Mouse (Mus musculus) liver (tissue): ENCODE data around the gene Gse1.
A peak's percentile ranks its signal among the peaks of the same experiment; 100 is the strongest.

Source experiments
- DNase-seq: peaks from one replicate; pipeline ENCODE4 v3.0.0-alpha.2; 2020; ENCODE audit warnings: mixed read lengths

The Gse1 gene

GRCm38 (mm10) chr8:120489771-120490281, 261.6 kb downstream of the Gse1 start:
- DNase-seq: peak; percentile 60

- no peak for DNase-seq
Measured at GRCm38 (mm10) chr8:120490354-120491141, 262.3 kb downstream of the Gse1 start.

- no peak for DNase-seq
Measured at GRCm38 (mm10) chr8:120491166-120491793, 263.0 kb downstream of the Gse1 start.

- no peak for DNase-seq
Measured at GRCm38 (mm10) chr8:120492193-120492880, 264.1 kb downstream of the Gse1 start.

GRCm38 (mm10) chr8:120492881-120493220, 264.6 kb downstream of the Gse1 start:
- DNase-seq: no peak

- DNase-seq: no peak
Measured at GRCm38 (mm10) chr8:120493508-120494464, 265.5 kb downstream of the Gse1 start.

- DNase-seq: peak; percentile 75
Measured at GRCm38 (mm10) chr8:120494903-120495302, 266.6 kb downstream of the Gse1 start.

GRCm38 (mm10) chr8:120495461-120495860, 267.2 kb downstream of the Gse1 start:
- DNase-seq: no peak

GRCm38 (mm10) chr8:120496478-120496877, 268.2 kb downstream of the Gse1 start:
- no peak for DNase-seq

- no peak for DNase-seq
Measured at GRCm38 (mm10) chr8:120497503-120497946, 269.3 kb downstream of the Gse1 start.

GRCm38 (mm10) chr8:120498349-120498831, 270.1 kb downstream of the Gse1 start:
- DNase-seq: peak; percentile 87

GRCm38 (mm10) chr8:120498926-120499605, 270.8 kb downstream of the Gse1 start:
- peak; percentile 87 for DNase-seq

GRCm38 (mm10) chr8:120500701-120501261, 272.5 kb downstream of the Gse1 start:
- DNase-seq: no peak

GRCm38 (mm10) chr8:120501426-120501825, 273.2 kb downstream of the Gse1 start:
- DNase-seq: no peak

GRCm38 (mm10) chr8:120502428-120502827, 274.2 kb downstream of the Gse1 start:
- no peak for DNase-seq

GRCm38 (mm10) chr8:120504251-120505081, 276.2 kb downstream of the Gse1 start:
- DNase-seq: no peak

- no peak for DNase-seq
Measured at GRCm38 (mm10) chr8:120505082-120505511, 276.8 kb downstream of the Gse1 start.

- no peak for DNase-seq
Measured at GRCm38 (mm10) chr8:120505619-120506310, 277.5 kb downstream of the Gse1 start.

- DNase-seq: no peak
Measured at GRCm38 (mm10) chr8:120506562-120506961, 278.3 kb downstream of the Gse1 start.

GRCm38 (mm10) chr8:120507290-120507689, 279.0 kb downstream of the Gse1 start:
- no peak for DNase-seq
